Mouse (Mus musculus): ENCODE measurements at regions not wholly inside any gene's neighbourhood (a gene's known extent, or its start where the extent isn't known, plus 50 kb on each side); places are given as distances from the start of the nearest gene placed in this dataset.

GRCm38 (mm10) chr2:173992041-173992440, 84.1 kb upstream of the Stx16 start:
- 71% methylated on average over 5 of the region's 5 CpGs for WGBS

GRCm38 (mm10) chr2:173993431-173993955, 82.6 kb upstream of the Stx16 start:
- DNase-seq (ENCODE audit: low read depth, low spot score), result no peak
- WGBS, result 82% methylated on average over 5 of the region's 5 CpGs

More at GRCm38 (mm10) chr2:173992041-173992440, 84.1 kb upstream of the Stx16 start:
- no peak for DNase-seq (ENCODE audit: low read depth, low spot score)

- 66% methylated on average over 13 of the region's 13 CpGs for WGBS
- DNase-seq (ENCODE audit: low read depth, low spot score), result no peak
These were observed 81.6 kb upstream of the Stx16 start for GRCm38 (mm10) chr2:173994301-173995073.

- DNase-seq (ENCODE audit: low read depth, low spot score), result no peak
- WGBS, result 86% methylated on average over 8 of the region's 8 CpGs
These were observed 71.4 kb upstream of the Stx16 start for GRCm38 (mm10) chr2:174004666-174005065.

- no peak for DNase-seq (ENCODE audit: low read depth, low spot score)
- 72% methylated on average over 2 of the region's 2 CpGs for WGBS
These were observed 68.1 kb upstream of the Stx16 start for GRCm38 (mm10) chr2:174007976-174008349.

- no peak for DNase-seq (ENCODE audit: low read depth, low spot score)
- WGBS, result 52% methylated on average over 19 of the region's 19 CpGs
These were observed 67.5 kb upstream of the Stx16 start for GRCm38 (mm10) chr2:174008350-174009218.

GRCm38 (mm10) chr2:174010038-174010437, 66.1 kb upstream of the Stx16 start:
- 71% methylated on average over 3 of the region's 3 CpGs for WGBS
- DNase-seq (ENCODE audit: low read depth, low spot score), result no peak

- no peak for DNase-seq (ENCODE audit: low read depth, low spot score)
- WGBS, result 46% methylated on average over 8 of the region's 8 CpGs
These were observed 64.7 kb upstream of the Stx16 start for GRCm38 (mm10) chr2:174011399-174011798.

GRCm38 (mm10) chr2:174014361-174014760, 61.7 kb upstream of the Stx16 start:
- no peak for DNase-seq (ENCODE audit: low read depth, low spot score)
- 80% methylated on average over 2 of the region's 2 CpGs for WGBS

- no peak for DNase-seq (ENCODE audit: low read depth, low spot score)
- 63% methylated on average over 14 of the region's 14 CpGs for WGBS
These were observed 60.8 kb upstream of the Stx16 start for GRCm38 (mm10) chr2:174015283-174015682.

GRCm38 (mm10) chr2:174016068-174016467, 60.0 kb upstream of the Stx16 start:
- no peak for DNase-seq (ENCODE audit: low read depth, low spot score)
- 71% methylated on average over 5 of the region's 5 CpGs for WGBS

- WGBS, result 84% methylated on average over 6 of the region's 6 CpGs
- no peak for DNase-seq (ENCODE audit: low read depth, low spot score)
These were observed 59.1 kb upstream of the Stx16 start for GRCm38 (mm10) chr2:174017042-174017441.

- DNase-seq (ENCODE audit: low read depth, low spot score), result no peak
- WGBS, result 35% methylated on average over 3 of the region's 3 CpGs
These were observed 58.5 kb upstream of the Stx16 start for GRCm38 (mm10) chr2:174017596-174017995.

- DNase-seq (ENCODE audit: low read depth, low spot score), result peak; percentile 57
- 17% methylated on average over 7 of the region's 7 CpGs for WGBS
These were observed 58.1 kb upstream of the Stx16 start for GRCm38 (mm10) chr2:174018002-174018401.

GRCm38 (mm10) chr2:174018986-174019385, 57.1 kb upstream of the Stx16 start:
- 97% methylated on average over 4 of the region's 4 CpGs for WGBS
- DNase-seq (ENCODE audit: low read depth, low spot score), result no peak

GRCm38 (mm10) chr2:174019970-174020369, 56.1 kb upstream of the Stx16 start:
- DNase-seq (ENCODE audit: low read depth, low spot score), result no peak
- 83% methylated on average over 4 of the region's 4 CpGs for WGBS

- 89% methylated on average over 7 of the region's 7 CpGs for WGBS
- no peak for DNase-seq (ENCODE audit: low read depth, low spot score)
These were observed 55.7 kb upstream of the Stx16 start for GRCm38 (mm10) chr2:174020447-174020846.

GRCm38 (mm10) chr2:174021538-174021937, 54.6 kb upstream of the Stx16 start:
- WGBS, result 55% methylated on average over 3 of the region's 3 CpGs
- DNase-seq (ENCODE audit: low read depth, low spot score), result no peak

- WGBS, result 86% methylated on average over 4 of the region's 4 CpGs
- DNase-seq (ENCODE audit: low read depth, low spot score), result no peak
These were observed 53.8 kb upstream of the Stx16 start for GRCm38 (mm10) chr2:174022292-174022691.

- no peak for DNase-seq (ENCODE audit: low read depth, low spot score)
- 50% methylated on average over 11 of the region's 11 CpGs for WGBS
These were observed 50.8 kb upstream of the Stx16 start for GRCm38 (mm10) chr2:174025181-174025870.

Data from large intestine, adult 2 months (tissue).